Mouse (Mus musculus) heart, postnatal 0 days (tissue): Measurements from ENCODE around the gene Mlxipl.

Source experiments
- CTCF ChIP-seq: IDR thresholded peaks from 2 replicates; pipeline ENCODE4 v1.5.1; 2016; ENCODE audit warnings: antibody characterized with exemption, control low read depth, low read depth
- EP300 ChIP-seq: IDR thresholded peaks from 2 replicates; pipeline ENCODE4 v1.6.1; 2016; ENCODE audit warnings: antibody characterized with exemption, low read depth

- TF ChIP-seq CTCF (no peak), EP300 (no peak)
Observed at GRCm38 (mm10) chr5:135115241-135115640, 25.6 kb downstream of the Mlxipl start.
